Mouse (Mus musculus) lung, adult 2 months (tissue): ENCODE data around the gene Vgll4.

ENCODE experiments used
- CTCF ChIP-seq: fragments of 200-500 bp; IDR thresholded peaks from 2 replicates; pipeline ENCODE4 v1.5.1; 2011; ENCODE audit warnings: mild to moderate bottlenecking, low read length, control low read depth; ENCODE audit not compliant: insufficient read depth
- POLR2A ChIP-seq: fragments of 200-500 bp; IDR thresholded peaks from 2 replicates; pipeline ENCODE4 v1.6.1; 2011; ENCODE audit warnings: low read depth, mild to moderate bottlenecking, control low read depth, low read length, borderline replicate concordance; ENCODE audit errors: extremely low read depth

DNA sequence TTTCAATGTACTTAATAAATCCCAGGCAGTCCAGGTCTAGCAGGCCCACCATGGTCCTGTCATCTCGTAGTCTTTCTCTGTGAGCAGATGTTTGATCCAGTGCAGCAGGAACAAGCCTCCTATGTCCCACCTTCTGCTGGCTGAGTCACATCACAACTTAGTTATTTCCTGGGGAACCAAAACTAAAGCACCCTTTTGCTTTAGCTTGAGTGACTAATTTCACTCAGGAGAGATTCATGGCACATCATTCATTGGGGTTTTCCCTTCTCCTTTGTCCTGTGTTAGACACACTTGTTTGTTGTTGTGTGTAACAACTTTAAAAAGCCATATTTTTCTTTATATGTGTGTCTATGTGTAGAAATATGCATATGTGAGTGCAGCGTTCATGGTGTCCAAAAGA, 126.9 kb downstream of the Vgll4 start:
- TF ChIP-seq POLR2A (no peak), CTCF (no peak)
